Mouse (Mus musculus) ES-Bruce4 (cell line): ENCODE measurements at regions not wholly inside any gene's neighbourhood (a gene's known extent, or its start where the extent isn't known, plus 50 kb on each side); places are given as distances from the start of the nearest gene placed in this dataset.

ENCODE experiments used
- CTCF ChIP-seq: IDR thresholded peaks from one replicate; pipeline ENCODE4 v1.8.1; 2011; ENCODE audit warnings: low read depth, low read length
- EP300 ChIP-seq: IDR thresholded peaks from 2 replicates; pipeline ENCODE4 v1.6.1; 2011; ENCODE audit warnings: low read depth, low read length; ENCODE audit not compliant: insufficient read depth

- TF ChIP-seq CTCF (no peak), EP300 (no peak)
These were observed 681.5 kb upstream of the Car8 start for GRCm38 (mm10) chr4:8920306-8920705.
